Mouse (Mus musculus) MN1 (cell line): Measurements from ENCODE around the gene Atp2b2.

Experiments used
- DNase-seq: peaks from one replicate; pipeline ENCODE4 v3.0.0-alpha.2; 2016; ENCODE audit warnings: low spot score

Gene Atp2b2

GRCm38 (mm10) chr6:113857310-113857873, 185.0 kb downstream of the Atp2b2 start:
- DNase-seq = no peak

DNA sequence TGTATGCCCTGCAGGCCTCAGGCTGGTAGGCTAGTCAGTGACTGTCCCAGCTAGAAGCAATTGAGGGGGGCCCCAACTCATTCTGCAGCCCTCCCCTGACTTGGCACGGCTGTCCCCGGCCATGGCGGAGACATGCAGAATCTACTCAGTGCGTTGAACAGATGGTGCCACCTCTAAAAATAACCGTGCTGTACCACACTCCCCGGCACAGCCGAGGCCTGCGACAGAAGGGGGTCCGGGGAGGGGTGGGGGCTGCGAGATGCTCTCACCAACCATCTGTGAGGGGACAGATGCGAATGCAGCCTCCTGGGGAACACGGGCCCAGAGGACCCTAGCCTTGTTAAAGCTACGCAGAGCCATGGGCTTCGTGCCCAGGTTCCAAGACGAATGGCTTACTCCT, 185.6 kb downstream of the Atp2b2 start:
- no peak for DNase-seq

DNA sequence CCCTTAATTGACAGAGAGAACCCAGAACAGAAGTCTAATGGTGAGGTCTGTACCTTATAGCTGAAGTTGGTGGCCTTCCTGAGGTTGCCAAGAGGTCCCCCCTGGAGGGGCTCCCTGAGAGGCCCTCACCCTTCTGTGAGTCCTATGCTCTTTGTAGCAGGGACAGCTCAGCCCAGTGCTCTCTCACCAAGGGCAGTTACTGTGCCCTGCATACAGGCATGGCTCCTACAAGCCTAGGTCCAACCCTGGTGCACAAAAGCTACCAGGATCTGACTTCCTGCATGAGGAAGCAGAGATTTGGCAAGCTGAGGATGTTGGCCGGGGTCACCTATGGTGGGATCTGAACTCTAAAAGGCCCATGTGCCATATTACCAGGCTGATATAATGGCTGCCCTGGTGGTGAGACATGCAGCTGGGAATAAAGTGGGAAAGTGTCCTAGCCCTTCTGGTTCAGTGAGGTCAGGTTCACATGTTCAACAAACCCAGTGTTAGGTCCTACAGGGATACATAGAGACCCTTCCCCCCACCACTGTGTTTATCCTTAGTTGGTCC, 186.2 kb downstream of the Atp2b2 start:
- DNase-seq = no peak

DNA sequence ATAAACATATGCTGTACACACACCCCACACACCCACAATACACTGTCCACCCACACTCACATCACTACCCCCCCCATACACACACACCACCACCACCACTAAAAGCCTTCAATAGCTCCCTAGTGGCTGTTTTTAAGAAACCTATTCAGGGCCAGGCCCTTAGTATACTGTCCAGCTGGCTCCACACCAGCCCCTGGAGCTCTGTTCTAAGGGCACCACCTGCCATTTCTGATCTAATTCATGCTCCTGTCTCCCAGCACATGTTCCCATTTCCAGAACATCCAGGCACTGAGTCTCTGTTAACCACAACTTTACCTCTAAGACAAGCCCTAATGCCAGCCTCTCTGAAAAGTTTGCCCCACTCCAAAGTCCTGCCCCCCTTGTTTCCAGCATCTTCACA, 186.8 kb downstream of the Atp2b2 start:
- no peak for DNase-seq

DNA sequence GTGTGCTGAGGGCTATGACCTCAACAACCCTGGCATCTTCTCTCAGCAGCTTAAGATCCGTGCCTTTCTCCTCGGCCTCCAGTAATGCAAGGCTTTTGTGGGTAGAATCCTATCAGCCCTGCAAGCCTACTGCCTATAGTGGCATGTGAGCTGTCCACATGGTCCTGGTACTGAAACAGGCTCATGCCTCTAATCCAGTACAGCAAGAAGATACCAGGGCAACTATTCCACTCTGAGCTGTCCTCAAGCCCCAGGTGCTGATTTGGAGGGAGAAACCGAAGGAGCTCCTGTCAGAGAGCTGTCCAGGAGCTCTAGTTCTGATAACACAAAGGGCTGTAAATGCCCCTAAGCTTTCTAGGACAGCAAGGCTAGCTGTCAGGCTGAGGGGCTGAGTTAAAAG, 190.1 kb downstream of the Atp2b2 start:
- no peak for DNase-seq

DNA sequence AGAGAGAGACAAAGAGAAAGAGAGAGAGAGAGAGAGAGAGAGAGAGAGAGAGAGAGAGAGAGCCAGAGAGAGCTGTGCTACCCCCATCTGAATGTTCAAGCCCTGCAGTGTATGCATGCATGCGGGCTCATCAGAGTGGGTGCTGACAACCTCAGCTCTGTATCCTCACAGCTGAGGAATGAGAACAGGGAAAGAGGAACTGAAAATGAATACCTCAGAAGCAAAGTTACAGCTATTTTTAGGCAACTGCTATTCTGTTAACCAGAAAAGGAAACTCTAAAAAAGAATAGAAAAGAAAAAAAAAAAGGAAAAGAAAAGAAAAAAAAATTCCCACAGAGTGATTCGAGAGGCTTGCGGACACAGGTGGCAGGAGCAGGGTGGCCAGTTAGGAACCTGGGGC, 192.6 kb downstream of the Atp2b2 start:
- no peak for DNase-seq

DNA sequence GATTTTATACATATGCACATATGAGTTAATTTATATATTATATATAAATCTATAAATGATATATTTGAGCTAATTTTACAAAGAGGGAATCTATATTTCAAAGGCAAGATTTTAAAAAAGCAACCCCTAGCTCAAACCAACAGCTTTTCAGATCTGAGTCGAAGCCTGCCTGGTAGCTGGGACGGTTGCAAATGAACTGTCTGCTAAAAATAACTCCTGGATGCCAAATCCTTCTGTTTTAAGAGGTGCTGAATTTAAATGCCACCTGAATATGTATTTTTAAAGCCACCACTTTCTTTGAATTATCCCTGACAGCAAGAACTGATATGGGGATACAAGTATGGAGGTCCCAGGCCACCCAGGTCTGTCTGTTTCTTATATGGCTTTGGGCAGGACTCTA, 193.8 kb downstream of the Atp2b2 start:
- DNase-seq = no peak

GRCm38 (mm10) chr6:113847092-113847491, 195.3 kb downstream of the Atp2b2 start:
- no peak for DNase-seq

GRCm38 (mm10) chr6:113843248-113843647, 199.2 kb downstream of the Atp2b2 start:
- no peak for DNase-seq

DNA sequence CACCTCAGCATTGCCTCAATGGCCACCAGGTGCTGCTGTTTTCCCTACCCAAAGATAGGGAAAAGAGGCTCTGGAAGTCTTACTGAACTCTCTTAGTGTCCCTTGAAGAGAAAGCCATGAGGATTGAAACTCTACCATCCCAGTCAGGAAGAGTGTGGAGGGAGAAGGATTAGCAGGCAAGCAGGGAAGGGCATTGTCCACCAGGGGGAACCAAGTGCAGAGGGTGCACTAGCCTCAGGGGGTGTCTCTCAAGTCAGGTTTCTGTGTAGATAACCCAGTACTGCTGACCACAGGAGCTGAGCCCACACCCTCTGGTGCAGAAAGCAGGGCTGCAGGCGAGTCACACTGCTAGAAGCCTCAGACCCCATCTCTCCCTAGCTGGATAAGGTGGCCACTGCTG, 203.9 kb downstream of the Atp2b2 start:
- DNase-seq = no peak

DNA sequence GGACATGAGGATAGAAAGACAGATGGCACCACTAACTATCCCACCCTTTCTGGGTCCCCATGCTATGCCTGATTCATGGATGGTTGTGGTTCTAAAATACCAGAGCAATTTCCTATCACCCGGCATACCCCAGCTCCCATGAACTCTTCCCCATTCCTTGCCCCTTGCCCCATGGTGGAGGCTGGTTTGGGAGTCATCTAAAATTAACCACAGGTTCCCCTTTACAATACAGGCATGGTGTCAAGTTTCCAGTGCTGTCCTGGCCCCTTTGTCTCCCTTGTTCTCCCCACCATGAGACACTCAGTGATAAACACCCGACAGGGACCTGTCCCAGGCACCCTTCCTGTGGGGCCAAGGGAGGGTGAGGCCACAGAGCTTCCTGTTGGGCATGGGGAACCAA, 204.7 kb downstream of the Atp2b2 start:
- DNase-seq = no peak

DNA sequence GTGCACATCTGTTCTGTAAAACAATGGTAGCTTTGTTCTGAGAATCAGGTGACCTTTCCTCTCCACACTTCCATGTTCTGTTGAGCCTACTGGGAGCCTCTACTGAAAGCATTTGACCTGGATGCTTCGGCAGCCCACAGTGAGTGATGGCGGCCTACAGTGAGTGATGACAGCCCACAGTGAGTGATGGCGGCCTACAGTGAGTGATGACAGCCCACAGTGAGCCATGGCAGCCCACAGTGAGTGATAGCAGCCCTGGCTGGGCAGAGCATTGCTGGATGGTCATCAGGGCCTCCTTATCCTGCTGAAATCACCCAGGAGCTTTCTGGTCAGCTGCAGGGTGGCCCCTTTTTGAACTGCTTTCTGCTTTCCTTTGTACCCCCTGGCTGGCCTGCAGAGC, 205.9 kb downstream of the Atp2b2 start:
- no peak for DNase-seq

DNA sequence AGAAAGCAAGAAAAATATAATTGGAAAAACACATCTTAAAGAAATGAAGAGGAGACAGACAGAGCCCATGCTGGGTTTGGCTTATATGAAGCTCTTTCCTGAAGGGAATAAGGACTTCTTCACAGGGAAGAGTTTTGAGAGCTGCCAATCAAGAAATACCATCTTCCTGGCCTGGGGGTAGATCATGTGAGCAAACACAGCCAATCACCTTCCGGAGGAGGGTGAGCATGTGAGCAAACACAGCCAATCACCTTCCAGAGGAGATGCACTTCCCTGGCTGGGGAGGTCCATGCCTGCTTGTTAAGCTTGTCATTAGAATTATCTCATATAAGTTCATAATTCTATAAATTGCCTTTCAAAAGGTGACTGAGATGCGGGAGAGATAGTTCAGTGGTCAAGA, 211.9 kb downstream of the Atp2b2 start:
- DNase-seq = no peak

DNA sequence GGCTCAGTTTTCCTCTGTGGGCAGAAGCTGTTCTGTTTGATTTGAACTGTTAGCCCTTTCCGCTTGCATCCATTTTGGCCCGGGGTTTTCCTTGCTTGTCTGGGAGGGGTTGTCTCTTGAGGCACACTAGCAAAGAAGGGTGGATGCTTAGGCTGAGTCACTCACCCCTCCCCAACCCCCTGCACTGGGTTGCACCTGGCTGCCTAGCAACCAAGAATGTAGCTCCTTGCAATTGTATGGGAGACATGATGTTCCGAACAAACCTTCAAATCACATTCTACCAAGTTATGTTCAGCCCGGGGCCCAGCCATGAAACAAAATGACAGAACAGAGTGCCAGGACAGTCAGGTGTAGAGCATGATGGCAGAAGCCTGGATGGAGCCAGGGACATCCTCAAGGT, 215.1 kb downstream of the Atp2b2 start:
- DNase-seq = no peak

GRCm38 (mm10) chr6:113822417-113822816, 220.0 kb downstream of the Atp2b2 start:
- DNase-seq = no peak

DNA sequence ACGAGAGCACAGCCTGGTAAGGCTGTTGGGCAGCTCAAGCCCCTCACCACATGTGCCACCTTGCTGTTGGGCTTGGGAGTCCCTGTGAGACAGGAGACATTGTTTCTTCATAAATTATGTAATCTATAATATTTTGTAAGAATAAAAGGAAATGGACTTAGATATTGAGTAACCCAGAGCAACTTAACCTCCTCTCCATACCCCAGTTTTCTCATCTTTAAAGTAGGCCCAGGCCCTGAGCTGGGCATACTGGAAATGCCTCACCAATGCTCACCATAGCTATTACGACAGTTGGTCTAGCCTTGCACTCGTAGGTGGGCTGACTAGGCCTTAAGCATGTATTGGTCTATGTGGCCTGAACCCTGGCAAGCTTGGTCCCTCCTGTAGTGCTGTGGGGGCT, 225.7 kb downstream of the Atp2b2 start:
- DNase-seq = no peak

GRCm38 (mm10) chr6:113811462-113811861, 231.0 kb downstream of the Atp2b2 start:
- no peak for DNase-seq

- no peak for DNase-seq
Observed at GRCm38 (mm10) chr6:113810667-113811066, 231.7 kb downstream of the Atp2b2 start.

- DNase-seq = no peak
Observed at GRCm38 (mm10) chr6:113806241-113806640, 236.2 kb downstream of the Atp2b2 start.

GRCm38 (mm10) chr6:113801233-113801632, 241.2 kb downstream of the Atp2b2 start:
- no peak for DNase-seq

GRCm38 (mm10) chr6:113799915-113800314, 242.5 kb downstream of the Atp2b2 start:
- DNase-seq = no peak

DNA sequence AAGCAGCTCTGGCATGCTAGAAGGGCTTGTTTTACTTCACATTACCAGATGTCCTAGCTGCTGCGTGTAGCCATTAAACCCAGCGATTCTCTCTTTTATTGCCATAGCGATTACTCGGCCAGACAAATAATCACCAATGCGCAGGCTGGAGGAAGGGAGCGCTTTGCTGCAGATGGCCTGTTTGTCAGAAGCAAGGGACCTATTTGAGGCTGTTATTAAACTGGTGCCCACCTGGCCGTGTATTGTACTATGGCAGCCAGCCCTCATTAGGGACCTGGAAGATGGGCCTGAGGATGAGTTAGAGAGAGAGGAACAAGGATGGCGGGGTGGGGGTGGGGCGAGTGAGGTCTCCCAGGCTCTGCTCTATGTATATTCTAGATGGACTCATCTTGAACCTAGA, 243.1 kb downstream of the Atp2b2 start:
- no peak for DNase-seq

GRCm38 (mm10) chr6:113798921-113799320, 243.5 kb downstream of the Atp2b2 start:
- DNase-seq = no peak

- no peak for DNase-seq
Observed at GRCm38 (mm10) chr6:113795241-113795702, 247.1 kb downstream of the Atp2b2 start.
